Mouse (Mus musculus) kidney, postnatal 25 days (tissue): ENCODE measurements around the gene Jade3.
"Not testable (repeated sequence)": the region's sequence is repeated elsewhere in the genome, so short reads cannot be mapped to it uniquely, and the experiment has no call there.

Experiments
- DNase-seq, 2 experiments: peaks; one replicate each; pipeline ENCODE4 v3.0.0; 2021; ENCODE audit warnings: mixed read lengths in 2 of 2

Jade3 gene

DNA sequence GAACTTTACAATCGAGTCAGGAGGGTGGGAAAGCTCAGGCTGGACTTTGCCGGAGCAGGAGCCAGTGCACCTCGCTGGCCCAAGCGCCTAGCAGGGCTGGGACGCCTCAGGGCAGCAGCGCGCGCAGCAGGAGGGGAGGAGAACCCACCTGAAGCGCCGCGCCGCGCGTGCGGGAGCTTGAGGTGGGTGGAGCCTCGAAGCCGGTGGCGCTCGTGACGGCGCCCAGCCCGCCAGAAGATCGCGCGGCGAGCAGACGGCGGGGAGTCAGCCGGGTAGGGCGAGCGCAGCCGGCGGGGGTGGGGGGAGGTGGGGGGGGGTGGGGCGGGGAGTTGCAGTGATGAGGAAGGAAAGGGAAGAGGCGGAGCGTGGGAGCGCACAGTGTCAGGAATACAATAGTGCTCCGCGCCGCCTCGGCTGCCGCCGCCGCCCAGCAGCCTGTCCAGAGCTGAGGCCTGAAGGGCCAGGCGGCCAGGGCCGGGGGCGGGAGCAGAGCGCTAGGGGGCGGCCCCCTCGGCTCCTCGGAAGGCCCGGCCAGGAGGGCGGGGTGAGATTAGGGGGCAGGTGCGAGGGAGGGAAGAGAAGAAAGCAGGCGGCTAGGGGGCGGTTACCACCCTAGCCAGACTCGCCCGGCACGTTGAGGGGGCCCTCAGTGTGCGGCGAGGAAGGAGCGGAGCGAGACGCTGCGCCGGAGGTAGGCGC lies at the start of gene Jade3:
Jade3 (plus strand) TSS at position 549 of the 699 bp plus-strand sequence.
- peak; percentile 79 to 94 for DNase-seq

DNA sequence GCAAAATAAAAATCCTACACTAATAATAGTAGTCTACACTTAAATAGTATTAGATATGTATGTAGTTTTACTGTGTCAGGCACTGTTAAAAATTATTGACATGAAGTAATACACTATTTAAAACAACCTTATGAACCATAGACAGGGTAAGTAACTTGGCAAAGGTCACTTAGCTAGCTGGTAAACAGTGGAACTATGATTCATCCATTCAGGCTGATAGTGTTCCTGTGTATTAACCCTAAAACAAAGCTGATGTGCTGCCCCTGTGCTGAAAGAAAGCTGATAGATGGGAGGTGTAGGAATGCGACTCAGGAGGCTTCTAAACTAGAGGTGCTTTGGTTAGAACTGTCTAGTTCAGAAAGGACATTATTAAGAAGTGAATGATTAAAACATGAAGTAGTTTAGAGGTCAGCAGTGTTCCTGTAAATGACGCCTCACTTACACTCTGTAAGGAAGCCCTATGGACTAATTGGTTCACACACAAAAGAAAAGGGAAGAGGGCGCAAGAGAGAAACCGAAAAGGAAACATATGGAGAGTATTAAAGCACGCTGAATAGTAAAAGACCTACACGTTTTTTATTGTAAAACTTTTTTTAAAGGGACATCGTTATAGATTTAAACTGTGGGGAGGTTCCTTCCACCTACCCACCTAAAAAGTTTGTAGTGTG lies 46.0 kb upstream of the Jade3 start:
- no peak for DNase-seq

DNA sequence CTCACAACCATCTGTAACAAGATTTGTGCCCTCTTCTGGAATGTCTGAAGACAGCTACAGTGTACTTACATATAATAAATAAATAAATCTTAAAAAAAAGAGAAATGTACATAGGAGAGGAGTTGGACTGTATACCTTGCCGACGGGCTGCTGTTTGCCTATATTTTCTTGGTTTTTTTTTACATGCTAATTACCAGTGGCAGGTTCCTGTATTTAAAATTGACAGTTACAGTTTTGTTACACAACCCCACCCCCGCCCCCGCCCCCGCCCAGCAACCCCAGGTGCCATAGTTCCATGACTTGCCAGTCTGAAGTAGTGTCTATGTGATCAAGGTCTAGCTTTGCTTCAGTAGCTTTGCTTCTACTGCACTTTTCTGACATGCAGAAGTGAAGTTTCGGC lies 43.2 kb upstream of the Jade3 start:
- DNase-seq = no peak

DNA sequence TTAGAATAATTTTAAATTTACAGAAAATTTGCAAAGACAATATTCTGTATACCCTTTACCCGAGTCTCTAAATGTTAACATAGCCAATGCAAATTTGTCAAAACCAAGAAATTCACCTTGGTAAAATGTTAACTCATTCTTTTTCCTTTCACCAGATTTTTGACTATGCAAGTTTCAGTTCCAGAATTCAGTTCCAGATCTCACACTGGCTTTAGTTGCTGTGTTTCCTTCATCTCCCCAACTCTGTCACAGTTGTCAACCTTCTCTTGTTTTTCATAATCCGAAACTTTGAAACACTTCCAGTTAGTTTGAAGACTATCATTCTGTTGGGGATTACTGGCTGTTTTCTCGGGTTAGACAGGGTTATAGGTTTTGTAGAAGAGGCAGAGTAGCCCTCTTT lies 38.5 kb upstream of the Jade3 start:
- DNase-seq = no peak

DNA sequence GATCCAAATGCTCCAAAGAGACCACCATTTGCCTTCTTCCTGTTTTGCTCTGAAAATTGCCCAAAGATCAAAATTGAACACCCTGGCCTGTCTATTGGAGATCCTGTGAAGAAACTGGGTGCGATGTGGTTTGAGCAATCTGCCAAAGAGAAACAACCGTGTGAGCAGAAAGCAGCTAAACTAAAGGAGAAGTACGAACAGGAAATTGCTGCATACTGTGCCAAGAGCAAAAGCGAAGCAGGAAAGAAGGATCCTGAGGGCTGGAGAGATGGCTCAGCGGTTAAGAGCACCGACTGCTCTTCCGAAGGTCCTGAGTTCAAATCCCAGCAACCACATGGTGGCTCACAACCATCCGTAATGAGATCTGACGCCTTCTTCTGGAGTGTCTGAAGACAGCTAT lies 33.5 kb upstream of the Jade3 start:
- DNase-seq = not testable (repeated sequence)

DNA sequence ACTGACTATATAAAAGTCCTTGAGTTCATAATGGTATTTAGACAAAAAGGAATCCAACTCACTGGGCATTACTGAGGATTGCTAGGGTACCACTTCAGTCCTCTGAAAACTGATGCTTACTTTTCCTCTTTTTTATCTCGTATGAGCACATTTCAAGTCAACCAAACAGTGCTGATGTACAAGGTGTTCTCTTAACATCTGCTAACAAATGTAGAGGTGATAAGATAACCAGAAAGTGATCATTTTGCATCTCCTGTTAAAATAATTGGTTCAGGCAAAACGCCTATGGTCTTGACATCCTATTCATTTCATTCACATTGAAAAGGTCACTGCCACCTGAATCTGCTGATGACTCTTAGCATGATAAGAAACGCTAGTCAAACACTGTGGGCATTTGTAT lies 32.5 kb upstream of the Jade3 start:
- no peak for DNase-seq

DNA sequence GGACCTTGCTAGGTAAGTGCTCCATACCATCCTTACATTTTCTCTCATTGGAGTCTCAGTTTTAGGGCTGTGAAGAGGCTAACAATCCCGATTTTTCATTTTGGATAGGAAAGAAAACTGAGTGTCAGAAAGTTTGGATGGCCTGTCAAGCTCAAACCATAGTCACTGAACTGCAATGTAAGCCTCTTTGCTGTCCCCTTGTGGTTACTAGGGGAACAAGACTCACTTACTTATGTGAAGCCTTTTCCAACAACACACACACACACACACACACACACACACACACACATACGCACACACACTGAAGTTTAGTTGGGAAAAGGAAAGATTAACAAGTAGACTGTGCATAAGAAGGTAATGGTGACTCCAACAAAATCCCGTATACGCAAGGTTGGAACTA lies 21.4 kb upstream of the Jade3 start:
- peak in 1 of 2 experiments; percentile 8 for DNase-seq

DNA sequence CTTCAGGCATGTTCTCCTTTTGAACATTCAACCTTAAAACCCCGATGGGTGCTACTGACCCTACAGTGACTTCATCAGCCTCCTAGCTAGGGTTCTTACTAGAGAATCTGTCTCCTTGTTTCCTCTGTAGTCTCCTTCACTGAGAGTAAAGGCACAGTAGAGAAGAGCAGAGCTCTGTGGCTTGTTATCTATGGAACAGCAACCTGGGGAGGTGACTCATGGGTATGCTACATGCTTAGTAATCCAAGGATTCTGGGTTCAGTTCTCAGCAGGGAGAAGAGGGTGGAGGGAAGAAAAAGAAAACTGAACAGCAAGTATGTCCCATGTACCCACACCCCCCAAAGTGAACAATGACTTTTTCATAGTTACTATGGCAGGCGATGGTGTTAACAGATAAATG lies 18.6 kb upstream of the Jade3 start:
- no peak for DNase-seq

DNA sequence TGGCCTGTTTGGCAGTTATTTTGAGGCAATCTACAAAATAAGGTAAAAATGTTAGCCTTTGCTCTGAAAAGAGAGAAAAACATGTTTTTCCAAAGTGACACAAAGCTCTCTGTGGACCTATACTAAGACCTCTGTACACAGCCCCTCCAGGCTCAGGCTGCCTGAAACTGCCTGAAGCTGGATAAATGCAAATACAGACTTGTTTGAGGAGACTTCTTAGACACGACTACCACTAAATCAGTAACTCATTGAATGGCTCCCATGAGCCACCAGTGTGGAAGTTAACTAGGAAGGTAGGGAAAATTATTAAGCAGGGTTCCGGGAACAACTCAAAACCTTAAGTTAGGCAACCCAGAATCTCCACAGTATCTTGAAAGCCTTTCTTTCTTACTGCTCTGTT lies 17.8 kb upstream of the Jade3 start:
- DNase-seq = peak; percentile 11 to 56

DNA sequence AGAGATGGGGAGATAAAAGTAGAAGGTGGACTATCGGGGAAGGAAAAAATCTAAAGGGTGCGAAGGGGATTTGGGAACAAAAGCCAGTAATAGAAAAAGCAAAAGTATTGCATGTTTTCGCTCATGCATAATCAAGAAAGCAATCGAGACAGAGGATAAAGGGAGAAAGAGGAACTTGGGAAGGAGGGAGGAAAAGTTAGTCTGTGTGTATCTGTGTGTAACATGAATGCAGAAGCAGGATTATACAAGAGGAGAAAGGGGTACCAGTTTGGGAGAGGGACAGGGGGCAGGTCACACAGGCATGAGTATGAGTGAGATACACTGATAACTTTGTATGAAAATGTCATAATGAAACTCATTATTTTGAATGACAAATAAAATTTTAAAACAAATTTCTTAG lies 14.1 kb upstream of the Jade3 start:
- DNase-seq = no peak

DNA sequence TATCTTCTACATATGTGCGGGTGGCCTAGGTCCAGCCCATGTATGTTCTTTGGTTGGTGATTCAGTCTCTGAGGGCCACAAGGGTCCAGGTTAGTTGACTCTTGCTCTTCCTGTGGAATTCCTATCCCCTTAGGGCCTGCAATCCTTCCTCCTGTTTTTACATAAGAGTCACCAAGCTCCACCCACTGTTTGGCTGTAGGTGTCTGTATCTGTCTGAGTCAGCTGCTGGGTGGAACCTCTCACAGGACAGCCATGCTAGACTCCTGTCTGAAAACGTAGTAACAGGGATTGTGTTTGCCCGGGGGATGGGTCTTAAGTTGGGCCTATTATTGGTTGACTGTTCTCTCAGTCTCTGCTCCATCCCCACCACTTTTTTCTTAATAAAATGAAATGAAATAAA lies 13.3 kb upstream of the Jade3 start:
- no peak for DNase-seq

DNA sequence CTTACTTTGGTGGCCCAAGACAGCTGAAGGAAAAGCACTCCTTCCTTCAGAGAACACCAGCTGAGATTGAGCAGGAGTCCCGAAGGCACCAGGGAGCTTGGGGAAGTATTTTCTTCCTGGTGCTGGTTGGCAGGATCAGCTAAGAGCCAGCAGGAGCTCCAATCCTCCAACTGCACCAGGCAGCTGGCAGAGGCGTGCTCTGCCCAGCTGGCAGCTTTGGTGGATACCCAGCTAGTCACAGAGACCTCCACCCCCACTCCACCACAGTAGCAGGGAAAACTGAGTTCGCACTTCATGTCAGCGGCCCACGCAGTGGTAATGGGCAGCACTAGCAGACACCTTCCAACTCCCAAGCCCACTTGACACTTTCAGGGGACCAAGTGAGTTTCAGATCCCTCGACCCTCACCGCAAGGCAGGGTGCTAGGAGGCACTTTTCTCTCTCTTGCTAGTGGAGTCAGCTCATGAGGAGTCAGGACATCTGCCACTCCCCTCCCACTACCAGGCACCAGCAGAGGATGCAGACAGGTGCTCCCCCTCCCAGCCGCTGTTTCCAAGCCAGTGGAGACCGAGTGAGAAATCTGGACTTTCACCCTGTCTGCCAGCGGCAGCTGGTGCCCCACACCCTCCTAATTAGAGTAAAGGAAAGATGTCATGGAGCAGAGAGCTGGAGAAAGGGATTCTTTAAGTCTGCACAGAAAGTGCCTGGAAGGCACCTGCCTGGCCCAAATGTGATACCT lies 10.4 kb upstream of the Jade3 start:
- peak; percentile 50 to 80 for DNase-seq

DNA sequence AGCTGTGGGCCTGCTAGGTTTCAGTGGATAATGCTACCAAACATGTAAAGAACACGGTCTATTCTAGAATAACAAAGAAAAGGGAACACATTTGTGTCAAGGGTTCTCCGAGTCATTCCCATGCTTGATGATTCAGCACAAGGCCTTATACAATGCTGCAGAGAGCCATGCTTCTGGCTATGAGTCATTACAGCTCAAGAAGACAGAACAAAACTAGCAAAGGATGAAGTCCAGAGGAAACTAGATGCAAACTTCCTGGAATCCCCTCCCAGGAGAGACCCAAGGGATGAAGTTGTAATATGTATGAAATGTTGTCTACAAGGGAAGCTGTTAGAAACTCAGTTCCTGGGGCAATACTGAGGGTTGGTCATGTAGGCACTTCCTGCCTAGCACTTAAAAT lies 7.0 kb upstream of the Jade3 start:
- no peak for DNase-seq

DNA sequence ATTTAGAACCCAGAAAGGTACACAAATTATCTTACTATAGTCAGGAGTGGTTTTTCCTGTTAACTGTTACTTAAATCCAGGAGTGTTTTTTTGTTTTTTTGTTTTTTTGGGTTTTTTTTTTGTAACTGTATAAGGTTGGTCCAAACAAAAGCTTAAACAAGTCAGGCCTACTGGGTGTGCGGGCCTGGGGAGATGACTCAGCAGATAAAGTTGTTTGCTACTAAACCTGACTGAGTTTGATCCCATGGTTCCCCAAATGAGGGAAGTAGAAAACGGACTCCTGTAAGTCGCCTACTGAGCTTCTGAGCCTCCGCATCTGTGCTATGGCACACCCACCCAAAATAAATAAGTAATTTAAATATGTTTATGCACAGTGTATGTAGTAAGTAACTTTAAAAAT lies 6.0 kb upstream of the Jade3 start:
- no peak for DNase-seq

DNA sequence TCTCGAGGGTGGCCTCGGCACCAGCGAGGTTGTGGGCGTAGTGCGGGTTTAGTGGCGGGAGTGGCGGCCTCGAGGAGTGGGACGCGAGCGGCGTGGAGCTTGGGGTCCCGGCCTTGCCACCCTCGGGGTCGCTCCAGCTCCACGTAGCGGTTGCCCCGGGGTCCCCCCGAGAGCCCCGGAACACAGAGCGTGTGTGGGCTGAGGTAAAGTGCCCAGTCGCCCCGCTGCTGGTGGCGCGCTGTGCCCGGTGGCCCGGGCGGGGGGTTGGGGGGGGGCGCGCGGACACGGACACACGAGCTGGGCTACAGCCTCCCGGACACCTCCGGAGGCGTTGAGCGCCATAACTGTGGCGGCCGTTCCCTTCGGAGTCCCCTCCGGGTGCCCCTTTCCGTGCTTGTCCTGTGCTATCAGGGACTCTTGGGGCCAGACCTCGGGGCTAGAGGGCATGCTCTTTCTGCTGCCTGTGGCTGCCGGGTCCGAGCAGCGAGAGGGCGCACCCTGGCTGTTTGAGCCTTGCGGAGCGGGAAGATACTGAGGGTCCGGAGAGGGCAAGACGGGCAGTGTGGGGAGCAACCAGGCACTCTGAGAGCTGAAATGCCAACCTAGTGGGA lies 456 bp downstream of the Jade3 start:
- peak; percentile 35 to 63 for DNase-seq

DNA sequence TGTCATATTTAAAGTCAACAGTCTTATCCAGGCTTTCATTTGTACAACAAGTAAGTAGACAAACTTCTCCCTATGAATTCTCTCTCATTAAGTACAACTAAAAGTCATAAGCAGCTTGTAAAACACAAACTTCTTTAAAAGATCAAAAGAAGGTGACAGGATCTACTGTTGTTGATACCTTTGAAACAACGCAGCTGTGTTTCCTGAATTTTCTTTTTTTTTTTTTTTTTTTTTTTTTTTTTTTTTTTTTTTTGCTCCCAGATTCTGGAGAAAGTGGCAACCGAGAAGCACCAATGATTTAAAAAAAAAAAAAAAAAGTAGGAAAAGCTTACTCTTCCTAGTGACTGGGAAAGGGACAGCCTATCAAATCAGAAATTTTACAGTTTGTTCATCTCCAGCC lies 57.7 kb downstream of the Jade3 start:
- no peak for DNase-seq

DNA sequence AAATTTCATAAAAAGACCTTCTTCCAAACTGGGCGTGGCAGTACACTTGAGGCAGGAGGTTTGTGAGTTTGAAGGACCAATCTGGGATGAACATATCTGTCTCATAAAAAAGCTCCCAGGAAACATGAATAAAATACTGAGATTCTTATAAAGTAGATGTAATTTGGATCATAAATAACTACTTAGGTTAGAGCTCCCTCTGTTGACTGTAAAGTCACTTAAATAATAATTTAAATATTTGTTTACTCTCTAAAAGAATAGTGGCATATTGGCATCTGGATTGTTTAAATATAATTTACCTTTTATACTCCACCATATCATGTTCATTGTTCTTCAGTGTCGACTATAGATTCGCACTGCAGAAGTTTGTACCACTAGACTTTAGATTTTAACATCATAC lies 72.2 kb downstream of the Jade3 start:
- DNase-seq = no peak

DNA sequence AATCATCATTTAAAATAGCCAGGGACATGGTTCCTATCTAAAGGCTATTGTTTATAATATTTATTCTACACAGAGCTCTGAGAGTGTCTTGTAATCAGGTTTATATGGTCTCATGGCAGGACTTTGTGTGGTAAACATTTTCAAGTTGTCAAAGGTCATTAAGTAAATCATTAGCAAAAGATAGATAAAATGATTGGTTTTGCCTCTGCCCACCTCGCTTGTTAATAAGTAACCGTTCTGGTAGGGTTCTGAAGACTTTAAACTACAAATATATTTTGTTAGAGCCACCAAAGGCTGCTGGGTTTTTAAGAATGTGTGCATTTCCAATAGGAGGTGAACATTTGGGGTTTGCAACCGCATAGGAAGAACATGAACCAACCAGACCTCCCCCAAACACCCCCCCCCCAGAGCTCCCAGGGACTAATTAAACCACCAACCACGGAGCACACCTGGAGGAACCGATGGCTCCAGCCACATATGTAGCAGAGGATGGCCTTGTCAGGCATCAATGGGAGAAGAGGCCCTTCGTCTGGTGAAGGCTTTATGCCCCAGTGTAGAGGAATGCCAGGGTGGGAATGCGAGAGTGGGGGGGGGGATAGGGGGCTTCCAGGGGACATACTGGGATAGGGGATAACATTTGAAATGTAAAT lies 94.9 kb downstream of the Jade3 start:
- DNase-seq = peak; percentile 5 to 26

DNA sequence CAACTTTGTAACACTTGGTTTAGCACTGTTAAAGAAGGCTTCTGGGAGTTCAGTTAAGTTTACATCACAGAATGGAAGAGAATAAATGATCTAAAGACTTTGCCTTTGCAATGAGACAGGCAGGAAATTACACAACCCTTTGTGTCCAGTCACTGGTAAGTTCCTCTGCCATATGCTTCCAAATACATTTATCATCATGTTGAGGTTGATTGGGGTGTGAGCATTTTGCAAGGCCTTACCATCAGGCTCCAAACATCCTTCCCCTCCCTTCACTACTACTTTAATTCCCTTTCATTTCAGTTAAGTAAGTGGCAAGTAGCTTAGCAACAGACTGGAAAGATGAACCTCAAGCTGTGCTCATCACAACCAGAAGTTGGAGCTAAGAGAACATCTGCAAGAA lies 96.1 kb downstream of the Jade3 start:
- DNase-seq = no peak

DNA sequence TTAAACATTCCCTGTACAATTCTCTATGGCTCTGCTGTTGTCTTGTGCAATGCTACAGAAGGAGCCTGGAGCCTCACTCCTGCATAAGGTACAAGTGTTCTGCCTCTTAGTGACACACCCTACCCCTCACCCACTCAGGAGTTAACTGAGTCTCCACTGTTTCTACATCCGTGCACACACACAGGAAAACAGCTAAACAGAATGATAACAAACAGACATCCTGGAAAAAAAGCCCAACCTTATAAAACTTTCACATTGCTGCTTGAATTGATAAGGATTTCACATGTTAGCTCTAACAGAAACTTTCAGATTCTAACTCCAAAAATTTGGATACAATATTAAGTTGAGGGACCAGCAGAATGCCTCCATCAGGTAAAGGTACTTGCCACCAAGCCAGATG lies 107.1 kb downstream of the Jade3 start:
- DNase-seq = no peak

DNA sequence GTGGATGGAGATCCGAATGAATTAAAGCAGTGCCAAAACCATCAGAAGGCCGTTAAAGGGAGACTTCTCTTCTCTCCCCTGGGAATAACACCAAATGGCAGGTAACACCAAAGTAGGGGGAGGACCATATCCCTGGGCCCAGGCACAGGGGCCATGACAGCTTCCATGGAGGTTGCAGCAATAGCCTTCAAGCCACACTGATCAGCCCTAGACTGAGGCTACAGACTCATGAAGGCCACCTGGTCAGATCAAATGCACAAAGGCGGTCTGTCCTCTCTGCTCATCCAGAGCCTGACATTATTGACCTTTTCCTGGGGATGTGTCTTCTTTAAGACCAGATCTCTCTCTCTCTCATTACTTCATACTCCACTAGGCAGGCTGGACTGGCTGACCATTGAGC lies 118.4 kb downstream of the Jade3 start:
- no peak for DNase-seq

DNA sequence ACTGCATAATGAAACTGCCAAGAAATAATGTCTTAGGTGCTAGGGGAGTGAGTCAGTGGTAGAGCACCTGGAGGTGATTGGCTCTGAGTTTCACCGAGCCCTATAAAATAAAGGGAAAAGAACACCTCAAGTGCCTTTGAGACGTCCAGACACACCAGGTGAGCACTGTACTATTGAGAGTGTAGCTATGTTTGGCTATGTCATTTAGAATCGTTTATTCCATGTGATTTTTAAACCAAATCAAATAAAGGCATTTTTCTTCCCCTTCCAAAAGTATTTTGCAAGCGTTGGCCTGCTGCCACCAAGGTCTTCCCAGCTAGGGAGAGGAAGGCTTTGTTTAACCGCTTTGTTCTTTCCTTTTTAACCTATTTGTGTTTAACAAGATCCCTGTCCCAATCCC lies 122.1 kb downstream of the Jade3 start:
- DNase-seq = peak in 1 of 2 experiments; percentile 9
